Mouse (Mus musculus) myocyte (in vitro differentiated cells): ENCODE data around the gene Supt7l. TPM values are rescaled to one million over a fixed set of nuclear protein-coding genes. Genes with fewer than 3 reads are reported as not detected.

Experiments
- H3K27me3 ChIP-seq: one replicate; pipeline ENCODE4 v1.6.1; 2011; ENCODE audit not compliant: control insufficient read depth, insufficient read depth, insufficient read length
- H3K36me3 ChIP-seq: one replicate; pipeline ENCODE4 v1.6.1; 2011; ENCODE audit not compliant: control insufficient read depth, insufficient read depth
- H3K4me2 ChIP-seq: one replicate; pipeline ENCODE4 v1.6.1; 2011; ENCODE audit warnings: low read depth, control low read depth
- H3K4me3 ChIP-seq: one replicate; pipeline ENCODE4 v1.5.1; 2011; ENCODE audit warnings: mild to moderate bottlenecking, control low read depth, moderate library complexity
- H3K79me2 ChIP-seq: one replicate; pipeline ENCODE4 v1.6.1; 2011; ENCODE audit not compliant: control insufficient read depth, insufficient read depth
- H3ac ChIP-seq: one replicate; pipeline ENCODE4 v1.6.1; 2011; ENCODE audit not compliant: control insufficient read depth, insufficient read length
- CEBPB ChIP-seq: IDR thresholded peaks from 2 replicates; pipeline ENCODE4 v1.6.1; 2011; ENCODE audit warnings: mild to moderate bottlenecking, moderate library complexity; ENCODE audit not compliant: poor library complexity, insufficient read depth, severe bottlenecking
- E2F4 ChIP-seq: IDR thresholded peaks from one replicate; pipeline ENCODE4 v1.6.1; 2011; ENCODE audit warnings: mild to moderate bottlenecking, control low read depth, moderate library complexity; ENCODE audit not compliant: insufficient read depth
- MAX ChIP-seq: IDR thresholded peaks from one replicate; pipeline ENCODE4 v1.6.1; 2011; ENCODE audit warnings: low read depth, mild to moderate bottlenecking, control low read depth
- MYOD1 ChIP-seq, 3 experiments: IDR thresholded peaks; one replicate each; pipeline ENCODE4 v1.6.1; 2011; ENCODE audit warnings: control low read depth in 2 of 3, low read depth in 2 of 3, mild to moderate bottlenecking in 2 of 3, moderate library complexity in 1 of 3; ENCODE audit not compliant: insufficient read length in 2 of 3, control insufficient read depth in 1 of 3
- MYOG ChIP-seq, 3 experiments: IDR thresholded peaks; one replicate each; pipeline ENCODE4 v1.6.1; 2011; ENCODE audit warnings: control low read depth in 2 of 3, low read depth in 2 of 3, mild to moderate bottlenecking in 2 of 3; ENCODE audit not compliant: insufficient read length in 2 of 3, control insufficient read depth in 1 of 3, insufficient read depth in 1 of 3
- POLR2A ChIP-seq: IDR thresholded peaks from one replicate; pipeline ENCODE4 v1.6.1; 2011; ENCODE audit warnings: low read depth, mild to moderate bottlenecking, control low read depth, moderate library complexity; ENCODE audit not compliant: insufficient read length
- POLR2AphosphoS2 ChIP-seq: IDR thresholded peaks from one replicate; pipeline ENCODE4 v1.6.1; 2011; ENCODE audit warnings: low read depth, control low read depth; ENCODE audit not compliant: insufficient read length
- REST ChIP-seq: IDR thresholded peaks from one replicate; pipeline ENCODE4 v1.6.1; 2011; ENCODE audit warnings: mild to moderate bottlenecking, control low read depth, moderate library complexity; ENCODE audit not compliant: insufficient read depth, insufficient read length
- SRF ChIP-seq: IDR thresholded peaks from one replicate; pipeline ENCODE4 v1.6.1; 2011; ENCODE audit warnings: low read depth; ENCODE audit not compliant: control insufficient read depth, insufficient read length
- TCF12 ChIP-seq: IDR thresholded peaks from one replicate; pipeline ENCODE4 v1.6.1; 2011; ENCODE audit warnings: mild to moderate bottlenecking, control low read depth; ENCODE audit not compliant: poor library complexity, insufficient read depth, severe bottlenecking
- TCF3 ChIP-seq: IDR thresholded peaks from one replicate; pipeline ENCODE4 v1.6.1; 2011; ENCODE audit warnings: low read depth, control low read depth; ENCODE audit not compliant: insufficient read length
- USF1 ChIP-seq: IDR thresholded peaks from one replicate; pipeline ENCODE4 v1.6.1; 2011; ENCODE audit warnings: low read depth, mild to moderate bottlenecking, control low read depth, moderate library complexity
- polyA plus RNA-seq: library from polyadenylated mRNA; unstranded; fragments of >200 nt; fragmentation: generic; extraction: Trizol; gene quantifications from one replicate; pipeline ENCODE4 v1.2.1, GENCODE M21; 2012; ENCODE audit warnings: missing spikeins

Supt7l gene
- polyA plus RNA-seq, 1 experiment = 10.0 TPM

DNA sequence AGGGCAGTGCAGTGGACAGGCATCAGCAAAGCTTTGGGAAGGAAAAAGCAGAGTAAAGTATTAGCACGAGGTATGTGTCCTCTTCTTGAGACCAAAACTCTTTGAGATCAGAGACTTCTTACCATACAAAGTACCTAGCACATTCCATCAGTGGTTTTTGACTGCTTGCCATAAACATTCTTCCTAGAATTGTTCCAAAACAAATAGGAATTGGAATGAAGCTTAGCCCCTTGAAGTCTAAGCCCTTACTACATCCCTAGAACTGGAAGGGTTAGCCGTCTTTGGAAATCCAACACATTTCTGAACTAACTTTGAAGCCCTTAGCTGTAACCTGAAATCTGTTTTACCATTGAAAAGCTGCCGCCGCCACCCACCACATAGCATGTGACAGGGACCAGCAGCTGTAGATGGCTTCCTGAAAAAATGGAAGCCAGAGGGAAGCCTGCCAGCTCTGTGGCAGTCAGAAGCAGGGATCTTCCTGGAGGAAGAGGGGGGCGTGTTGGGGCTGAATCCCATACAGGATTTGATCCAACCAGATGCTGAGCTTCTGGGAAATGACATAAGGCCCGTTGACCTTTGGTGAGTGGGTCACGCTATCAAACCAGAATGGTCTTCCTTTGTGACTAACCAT, 34.5 kb upstream of the Supt7l start:
- H3ac ChIP-seq = no peak overlapping the region
- TF ChIP-seq MYOG (IDR thresholded peaks at IDR 0.05; ENCODE audit: control insufficient read depth in 1 of 3, insufficient read depth in 1 of 3, insufficient read length in 2 of 3, low read depth in 2 of 3) (peak in 1 of 3 experiments; percentile 43), TCF3 (no peak), TCF12 (no peak), REST (no peak), POLR2AphosphoS2 (no peak), USF1 (no peak), MYOD1 (IDR thresholded peaks at IDR 0.05; ENCODE audit: control insufficient read depth in 1 of 3, insufficient read length in 2 of 3, low read depth in 2 of 3) (peak; percentile 35 to 68 (median 65)), SRF (no peak), POLR2A (no peak)
- no peaks in the 10 kb centered on the region for H3K27me3 ChIP-seq
- H3K4me2 ChIP-seq = no peak overlapping the region
- no peak overlapping the region for H3K4me3 ChIP-seq
- H3K79me2 ChIP-seq = no peaks in the 10 kb centered on the region
- H3K36me3 ChIP-seq = no peaks in the 10 kb centered on the region

DNA sequence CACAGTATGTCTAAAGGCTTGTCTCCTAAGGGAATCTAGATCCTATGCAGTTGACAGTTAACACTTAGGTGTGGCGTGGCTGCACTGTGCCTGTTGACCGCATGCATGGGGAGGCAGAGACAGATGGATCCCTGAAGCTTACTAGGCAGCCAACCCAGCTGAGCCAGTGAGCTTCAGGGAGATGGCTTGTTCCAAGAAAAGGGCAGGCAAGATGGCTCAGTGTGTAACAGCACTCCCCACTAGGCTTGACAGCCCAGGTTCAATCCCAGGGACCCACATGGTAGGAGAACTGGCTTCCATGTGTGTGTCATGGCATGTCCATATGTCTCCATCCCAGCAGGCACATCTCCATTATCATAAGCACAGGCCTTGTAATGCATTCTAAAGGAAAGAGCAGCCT, 32.7 kb upstream of the Supt7l start:
- no peaks in the 10 kb centered on the region for H3K79me2 ChIP-seq
- H3ac ChIP-seq = no peak overlapping the region
- H3K4me2 ChIP-seq = no peak overlapping the region
- H3K4me3 ChIP-seq = no peak overlapping the region
- H3K36me3 ChIP-seq = peaks cover 12% of the 10 kb centered on the region
- no peaks in the 10 kb centered on the region for H3K27me3 ChIP-seq
- TF ChIP-seq REST (no peak), E2F4 (no peak)

DNA sequence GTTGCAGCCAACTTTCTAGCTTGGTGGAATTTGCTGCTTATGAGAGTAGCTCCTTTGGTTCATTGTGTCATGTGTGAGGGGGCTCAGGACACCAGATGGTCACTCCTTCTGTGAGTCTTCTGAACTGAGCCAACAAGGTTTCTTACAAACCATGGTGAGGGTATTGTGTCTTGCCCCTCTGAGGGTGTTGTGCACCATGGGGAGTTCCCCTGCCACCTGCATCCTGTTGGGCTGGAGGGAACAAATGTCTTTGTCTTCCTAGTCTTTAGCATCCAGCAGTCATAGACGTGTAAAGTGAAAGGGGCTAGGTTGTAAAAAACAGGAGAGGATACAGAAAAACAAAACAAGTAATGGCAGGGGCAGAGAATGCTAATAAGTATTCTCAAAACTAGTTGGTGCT, 31.8 kb upstream of the Supt7l start:
- no peaks in the 10 kb centered on the region for H3K79me2 ChIP-seq
- H3K36me3 ChIP-seq = peaks cover 22% of the 10 kb centered on the region
- H3K27me3 ChIP-seq = no peaks in the 10 kb centered on the region
- H3K4me2 ChIP-seq = no peak overlapping the region
- H3ac ChIP-seq = no peak overlapping the region
- TF ChIP-seq TCF3 (no peak), SRF (no peak), E2F4 (no peak), POLR2AphosphoS2 (no peak), REST (no peak), MYOG (IDR thresholded peaks at IDR 0.05; ENCODE audit: control insufficient read depth in 1 of 3, insufficient read depth in 1 of 3, insufficient read length in 2 of 3, low read depth in 2 of 3) (no peak), MYOD1 (IDR thresholded peaks at IDR 0.05; ENCODE audit: control insufficient read depth in 1 of 3, insufficient read length in 2 of 3, low read depth in 2 of 3) (no peak), TCF12 (no peak)
- no peak overlapping the region for H3K4me3 ChIP-seq

DNA sequence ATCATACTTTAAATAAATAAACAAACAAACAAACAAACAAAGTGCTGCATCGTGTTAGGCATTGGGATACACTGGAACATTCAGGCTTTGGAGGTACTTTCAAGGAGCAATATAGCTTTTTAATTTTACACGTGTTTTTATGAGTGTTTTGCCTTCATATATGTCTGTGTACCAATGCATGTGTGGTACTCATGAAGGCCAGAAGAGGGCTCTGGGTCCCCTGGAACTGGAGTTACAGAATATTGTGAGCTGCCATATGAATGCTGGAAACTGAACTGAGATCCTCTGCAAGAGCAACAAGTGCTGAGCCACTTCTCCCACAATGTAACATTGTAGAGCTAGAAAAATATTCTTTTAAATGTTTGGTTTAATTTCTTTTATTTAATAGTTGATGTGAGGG, 7.6 kb upstream of the Supt7l start:
- H3K36me3 ChIP-seq = peaks cover 37% of the 10 kb centered on the region
- TF ChIP-seq REST (no peak), POLR2AphosphoS2 (no peak), POLR2A (no peak), MYOG (IDR thresholded peaks at IDR 0.05; ENCODE audit: control insufficient read depth in 1 of 3, insufficient read depth in 1 of 3, insufficient read length in 2 of 3, low read depth in 2 of 3) (no peak), TCF12 (no peak), SRF (no peak), MYOD1 (IDR thresholded peaks at IDR 0.05; ENCODE audit: control insufficient read depth in 1 of 3, insufficient read length in 2 of 3, low read depth in 2 of 3) (no peak), TCF3 (no peak), CEBPB (no peak), USF1 (no peak), MAX (no peak), E2F4 (no peak)
- H3K4me2 ChIP-seq = no peak overlapping the region
- H3K27me3 ChIP-seq = no peaks in the 10 kb centered on the region
- H3K79me2 ChIP-seq = no peaks in the 10 kb centered on the region
- H3K4me3 ChIP-seq = no peak overlapping the region
- no peak overlapping the region for H3ac ChIP-seq

DNA sequence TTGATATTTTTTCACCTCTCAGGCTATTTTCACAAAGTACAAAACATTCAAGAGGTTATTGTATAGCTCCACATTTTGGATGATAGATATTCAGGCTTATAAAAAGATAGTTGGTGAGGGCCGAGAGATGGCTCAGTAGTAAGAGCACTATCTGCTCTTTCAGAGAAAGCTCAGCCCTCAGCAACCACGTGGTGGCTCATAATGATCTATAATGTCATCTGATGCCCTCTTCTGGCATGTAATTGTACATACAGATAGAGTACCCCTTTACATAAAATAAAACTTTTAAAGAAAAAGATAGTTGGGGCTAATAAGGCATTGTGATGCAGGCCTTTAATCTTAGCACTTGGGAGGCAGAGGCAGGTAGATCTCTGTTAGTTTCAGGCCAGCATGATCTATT, 953 bp upstream of the Supt7l start:
- H3K4me3 ChIP-seq = no peak overlapping the region
- peaks cover 26% of the 10 kb centered on the region for H3K79me2 ChIP-seq
- peaks cover 23% of the 10 kb centered on the region for H3K36me3 ChIP-seq
- TF ChIP-seq USF1 (peak; percentile 58), CEBPB (no peak)
- H3ac ChIP-seq = no peak overlapping the region
- no peaks in the 10 kb centered on the region for H3K27me3 ChIP-seq
- H3K4me2 ChIP-seq = peak overlapping the region; percentile 95
